Mouse (Mus musculus): Measurements from ENCODE around the gene Lbhd2.

DNA sequence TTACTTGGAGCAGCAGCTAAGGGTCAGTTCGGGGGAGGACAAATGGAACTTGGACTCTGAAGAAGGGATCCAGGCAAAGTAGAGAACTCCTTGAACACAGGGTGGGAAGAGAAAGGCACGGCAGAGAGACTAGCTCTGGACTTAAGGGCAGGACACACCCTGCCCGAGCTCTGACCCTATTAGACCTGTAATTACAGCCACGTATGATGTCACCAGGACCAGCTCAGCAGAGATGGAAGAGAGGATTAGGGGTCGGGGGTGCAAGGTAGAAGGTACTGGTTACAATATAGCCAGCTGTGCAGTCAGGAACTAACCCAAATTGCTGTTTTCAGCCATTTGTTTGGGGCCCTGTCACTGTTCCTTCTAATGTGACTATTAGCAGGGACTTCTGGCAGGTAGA lies 16.2 kb downstream of the Lbhd2 start:
- TF ChIP-seq CTCF (IDR thresholded peaks at IDR 0.05; ENCODE audit: control insufficient read depth, insufficient read depth, insufficient replicate concordance, low read depth, low read length) (no peak), POLR2A (IDR thresholded peaks at IDR 0.05; ENCODE audit: control insufficient read depth, low read depth, low read length) (no peak)
